Mouse (Mus musculus): ENCODE measurements at regions not wholly inside any gene's neighbourhood (a gene's known extent, or its start where the extent isn't known, plus 50 kb on each side); places are given as distances from the start of the nearest gene placed in this dataset.

- TF ChIP-seq CTCF (IDR thresholded peaks at IDR 0.05; ENCODE audit: extremely low read depth, insufficient read length, insufficient replicate concordance, low read depth, low read length) (no peak), POLR2A (IDR thresholded peaks at IDR 0.05; ENCODE audit: low read depth, low read length) (no peak)
- H3K36me3 ChIP-seq (ENCODE audit: control insufficient read depth, insufficient read depth, low read length), result no peaks in the 10 kb centered on the region
- no peaks in the 10 kb centered on the region for H3K27me3 ChIP-seq (ENCODE audit: control insufficient read depth, insufficient read depth, low read length)
- WGBS, result 58% methylated on average over 2 of the region's 2 CpGs
- H3K4me1 ChIP-seq (ENCODE audit: control insufficient read depth, insufficient read depth, insufficient read length, low read length), result peaks cover 14% of the 10 kb centered on the region
- no peak overlapping the region for H3K4me3 ChIP-seq (ENCODE audit: low read depth, low read length)
- peak overlapping the region; percentile 73 for H3K27ac ChIP-seq (ENCODE audit: insufficient read depth, low read depth, low read length)
Measured at GRCm38 (mm10) chr7:73596415-73596814, 54.8 kb upstream of the Chd2 start.

- 53% methylated on average over 9 of the region's 9 CpGs for WGBS
- peaks cover 9% of the 10 kb centered on the region for H3K4me1 ChIP-seq (ENCODE audit: control insufficient read depth, insufficient read depth, insufficient read length, low read length)
- H3K36me3 ChIP-seq (ENCODE audit: control insufficient read depth, insufficient read depth, low read length), result no peaks in the 10 kb centered on the region
- TF ChIP-seq POLR2A (IDR thresholded peaks at IDR 0.05; ENCODE audit: low read depth, low read length), result no peak
- no peak for TF ChIP-seq CTCF (IDR thresholded peaks at IDR 0.05; ENCODE audit: extremely low read depth, insufficient read length, insufficient replicate concordance, low read depth, low read length)
- H3K27me3 ChIP-seq (ENCODE audit: control insufficient read depth, insufficient read depth, low read length), result no peaks in the 10 kb centered on the region
- no peak overlapping the region for H3K4me3 ChIP-seq (ENCODE audit: low read depth, low read length)
- peak overlapping the region; percentile 73 for H3K27ac ChIP-seq (ENCODE audit: insufficient read depth, low read depth, low read length)
Measured at GRCm38 (mm10) chr7:73595860-73596259, 54.2 kb upstream of the Chd2 start.

DNA sequence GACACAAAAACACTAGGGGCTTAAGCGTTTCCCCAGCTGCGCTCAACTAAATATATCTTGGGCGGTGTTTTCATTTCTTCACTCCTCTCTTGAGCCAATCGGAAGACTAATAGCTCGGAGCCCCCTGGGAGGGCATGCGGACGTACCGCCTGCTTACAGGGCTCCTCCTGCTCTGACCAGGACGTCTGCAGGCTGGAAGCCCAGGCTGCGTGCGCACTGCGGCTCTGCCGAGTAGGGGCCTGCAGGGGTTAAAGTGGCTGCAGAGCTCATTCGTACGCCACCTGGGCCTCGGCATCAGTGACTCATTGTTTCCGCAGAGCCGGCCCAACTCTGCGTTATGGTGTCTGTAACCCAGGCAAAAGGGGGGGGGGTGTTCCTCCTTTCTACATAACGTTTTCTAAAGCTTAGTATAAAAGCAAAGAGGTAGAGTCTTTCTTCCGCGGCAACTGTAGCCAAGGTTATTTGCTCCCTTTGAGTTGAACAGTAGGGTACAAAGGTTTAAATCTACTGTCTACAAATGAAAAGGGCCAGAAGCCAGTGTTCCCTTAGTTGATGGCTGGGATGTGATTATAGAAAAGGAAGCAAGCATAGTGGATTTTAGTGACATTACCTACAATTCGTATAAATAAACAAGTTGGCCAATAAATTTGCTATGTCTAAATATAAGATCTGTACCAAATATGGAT lies 53.7 kb upstream of the Chd2 start:
- TF ChIP-seq CTCF (IDR thresholded peaks at IDR 0.05; ENCODE audit: extremely low read depth, insufficient read length, insufficient replicate concordance, low read depth, low read length), result no peak
- peak; percentile 72 for TF ChIP-seq POLR2A (IDR thresholded peaks at IDR 0.05; ENCODE audit: low read depth, low read length)
- WGBS, result under 1% methylated on average over 23 of the region's 23 CpGs
- Histone ChIP-seq H3K36me3 (ENCODE audit: control insufficient read depth, insufficient read depth, low read length) (no peaks in the 10 kb centered on the region), H3K27me3 (ENCODE audit: control insufficient read depth, insufficient read depth, low read length) (no peaks in the 10 kb centered on the region), H3K27ac (ENCODE audit: insufficient read depth, low read depth, low read length) (peak overlapping the region; percentile 73), H3K4me3 (ENCODE audit: low read depth, low read length) (peak overlapping the region; percentile 47), H3K4me1 (ENCODE audit: control insufficient read depth, insufficient read depth, insufficient read length, low read length) (peaks cover 10% of the 10 kb centered on the region)

DNA sequence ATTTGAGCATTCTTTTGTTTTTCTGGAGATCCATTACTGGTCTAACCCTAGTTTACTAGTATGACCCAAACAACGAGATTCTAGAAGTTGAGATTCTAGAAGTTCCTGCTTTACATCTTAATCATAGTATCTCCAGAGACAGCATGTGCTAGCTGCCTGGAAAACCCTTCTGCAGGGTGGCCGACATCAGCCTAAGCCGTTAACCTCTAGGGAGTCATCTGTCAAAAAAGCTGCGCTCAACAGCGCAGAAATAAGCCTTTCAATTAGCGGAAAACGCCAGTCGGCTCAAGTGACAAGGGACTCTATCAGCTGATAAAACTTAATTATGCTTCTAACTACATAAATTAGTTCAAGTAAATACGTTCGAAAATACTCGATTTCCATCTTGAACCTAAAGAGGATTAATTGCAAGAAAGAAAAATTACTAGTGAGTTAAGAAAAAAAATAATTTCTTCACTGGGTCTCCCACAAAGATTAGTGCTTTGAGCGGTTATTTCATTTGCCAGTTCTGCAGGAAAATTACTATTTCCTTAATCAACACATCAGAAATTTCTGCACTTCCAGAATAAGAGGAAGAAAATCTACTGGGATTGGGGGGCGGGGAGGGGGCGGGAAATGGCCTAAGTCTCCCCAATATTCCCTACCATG lies 53.0 kb upstream of the Chd2 start:
- Histone ChIP-seq H3K4me1 (ENCODE audit: control insufficient read depth, insufficient read depth, insufficient read length, low read length) (peaks cover 8% of the 10 kb centered on the region), H3K27ac (ENCODE audit: insufficient read depth, low read depth, low read length) (peak overlapping the region; percentile 73), H3K4me3 (ENCODE audit: low read depth, low read length) (peak overlapping the region; percentile 47), H3K36me3 (ENCODE audit: control insufficient read depth, insufficient read depth, low read length) (no peaks in the 10 kb centered on the region), H3K27me3 (ENCODE audit: control insufficient read depth, insufficient read depth, low read length) (no peaks in the 10 kb centered on the region)
- whole genome bisulfite sequencing, result 2% methylated on average over 14 of the region's 14 CpGs
- no peak for TF ChIP-seq CTCF (IDR thresholded peaks at IDR 0.05; ENCODE audit: extremely low read depth, insufficient read length, insufficient replicate concordance, low read depth, low read length)
- no peak for TF ChIP-seq POLR2A (IDR thresholded peaks at IDR 0.05; ENCODE audit: low read depth, low read length)

GRCm38 (mm10) chr7:73593645-73594385 lies 52.2 kb upstream of the Chd2 start:
- 84% methylated on average over 17 of the region's 17 CpGs for WGBS
- Histone ChIP-seq H3K27ac (ENCODE audit: insufficient read depth, low read depth, low read length) (no peak overlapping the region), H3K4me1 (ENCODE audit: control insufficient read depth, insufficient read depth, insufficient read length, low read length) (peaks cover 10% of the 10 kb centered on the region)

DNA sequence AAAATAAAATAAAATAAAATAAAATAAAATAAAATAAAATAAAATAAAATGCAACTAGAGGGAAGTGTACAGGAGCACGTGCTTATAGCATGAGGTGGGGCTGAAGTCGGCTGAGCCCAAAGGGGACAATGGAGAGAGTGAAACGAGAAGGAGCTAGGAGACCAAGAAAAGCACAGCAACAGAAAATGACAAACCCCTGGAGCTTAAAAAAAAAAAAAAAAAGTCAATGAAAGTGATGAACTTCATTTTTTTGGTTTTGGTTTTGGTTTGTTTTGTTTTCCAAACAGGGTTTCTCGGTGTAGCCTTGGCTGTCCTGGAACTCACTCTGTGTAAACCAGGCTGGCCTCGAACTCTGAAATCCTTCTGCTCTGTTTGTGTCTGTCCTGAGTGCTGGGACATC lies 51.2 kb upstream of the Chd2 start:
- H3K4me3 ChIP-seq (ENCODE audit: low read depth, low read length), result no peak overlapping the region
- H3K36me3 ChIP-seq (ENCODE audit: control insufficient read depth, insufficient read depth, low read length), result no peaks in the 10 kb centered on the region
- H3K27ac ChIP-seq (ENCODE audit: insufficient read depth, low read depth, low read length), result no peak overlapping the region
- 87% methylated on average over 5 of the region's 5 CpGs for WGBS
- H3K4me1 ChIP-seq (ENCODE audit: control insufficient read depth, insufficient read depth, insufficient read length, low read length), result peaks cover 13% of the 10 kb centered on the region
- no peaks in the 10 kb centered on the region for H3K27me3 ChIP-seq (ENCODE audit: control insufficient read depth, insufficient read depth, low read length)
- TF ChIP-seq POLR2A (IDR thresholded peaks at IDR 0.05; ENCODE audit: low read depth, low read length), result no peak
- TF ChIP-seq CTCF (IDR thresholded peaks at IDR 0.05; ENCODE audit: extremely low read depth, insufficient read length, insufficient replicate concordance, low read depth, low read length), result no peak

More at GRCm38 (mm10) chr7:73593645-73594385, 52.2 kb upstream of the Chd2 start:
- no peak for TF ChIP-seq CTCF (IDR thresholded peaks at IDR 0.05; ENCODE audit: extremely low read depth, insufficient read length, insufficient replicate concordance, low read depth, low read length)
- TF ChIP-seq POLR2A (IDR thresholded peaks at IDR 0.05; ENCODE audit: low read depth, low read length), result no peak
- Histone ChIP-seq H3K27me3 (ENCODE audit: control insufficient read depth, insufficient read depth, low read length) (no peaks in the 10 kb centered on the region), H3K36me3 (ENCODE audit: control insufficient read depth, insufficient read depth, low read length) (no peaks in the 10 kb centered on the region), H3K4me3 (ENCODE audit: low read depth, low read length) (no peak overlapping the region)

All from small intestine, adult 2 months (tissue).